Mouse (Mus musculus): ENCODE results near the gene Insl6. TPM values are rescaled to one million over a fixed set of nuclear protein-coding genes. Genes with fewer than 3 reads are reported as not detected.

The Insl6 gene
- total RNA-seq, 2 experiments from 2014 or later, result 0.45 to 1.7 TPM

DNA sequence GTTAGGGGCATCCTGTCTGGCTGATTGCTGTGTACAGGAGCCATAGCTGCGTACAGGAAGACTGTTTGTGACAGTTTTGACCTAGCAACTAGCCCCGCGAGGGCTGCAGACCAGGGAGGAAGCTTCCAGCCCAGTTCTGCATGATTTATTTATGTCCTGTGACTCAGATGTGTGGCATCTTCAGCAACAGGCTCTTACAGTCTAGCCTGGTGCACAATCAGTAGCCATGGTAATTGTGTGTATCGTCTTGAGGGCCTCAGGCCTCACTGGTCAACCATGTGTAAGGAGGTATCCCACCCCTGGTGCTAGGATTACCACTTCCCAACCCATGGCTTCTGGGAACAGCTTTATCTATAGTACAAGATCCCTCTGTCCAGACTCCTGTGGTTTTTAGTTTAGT, 32.6 kb downstream of the Insl6 start:
- DNase-seq (ENCODE audit: low spot score in 2 of 2), result no peak

GRCm38 (mm10) chr19:29291532-29291931, 33.6 kb downstream of the Insl6 start:
- no peak for DNase-seq (ENCODE audit: low spot score in 2 of 2)

DNA sequence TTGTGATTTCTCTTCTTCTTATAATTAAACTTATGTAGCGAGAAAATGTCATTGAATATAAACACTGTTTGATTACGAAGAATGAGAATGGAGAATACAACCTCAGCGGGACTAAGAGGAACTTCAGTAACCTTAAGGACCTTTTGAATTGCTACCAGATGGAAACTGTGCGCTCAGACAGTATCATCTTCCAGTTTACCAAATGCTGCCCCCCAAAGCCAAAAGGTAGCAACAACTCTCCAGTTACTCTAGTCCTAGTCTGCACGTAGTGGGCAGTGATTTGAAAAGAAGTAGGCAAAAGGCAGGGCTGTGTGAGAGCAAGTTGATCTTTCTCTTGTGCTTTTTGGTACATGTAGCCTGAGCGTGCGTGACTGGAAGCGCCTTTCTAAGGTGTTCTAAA, 37.3 kb downstream of the Insl6 start:
- no peak for DNase-seq (ENCODE audit: low spot score in 2 of 2)

- DNase-seq (ENCODE audit: low spot score in 2 of 2), result no peak
Measured at GRCm38 (mm10) chr19:29285451-29285869, 39.7 kb downstream of the Insl6 start.

- DNase-seq (ENCODE audit: low spot score in 2 of 2), result no peak
Measured at GRCm38 (mm10) chr19:29278944-29279587, 46.1 kb downstream of the Insl6 start.

DNA sequence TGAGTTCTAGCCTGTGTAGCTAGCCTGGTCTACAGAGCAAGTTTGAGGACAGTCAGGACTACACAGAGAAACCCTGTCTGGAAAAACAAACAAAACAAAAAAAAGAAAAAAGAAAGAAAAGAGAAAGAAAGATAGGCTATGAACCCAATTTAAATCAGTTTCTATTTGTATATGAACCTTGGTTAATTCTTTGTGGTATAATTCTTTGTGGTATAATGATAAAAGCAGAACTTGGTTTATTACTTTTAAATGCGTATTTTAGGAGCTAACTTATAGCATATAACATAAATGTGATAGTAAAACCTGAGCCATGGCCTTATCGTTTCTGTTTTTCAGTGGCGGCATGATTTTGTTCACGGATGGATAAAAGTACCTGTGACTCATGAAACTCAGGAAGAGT, 48.7 kb downstream of the Insl6 start:
- no peak for DNase-seq (ENCODE audit: low spot score in 2 of 2)

DNA sequence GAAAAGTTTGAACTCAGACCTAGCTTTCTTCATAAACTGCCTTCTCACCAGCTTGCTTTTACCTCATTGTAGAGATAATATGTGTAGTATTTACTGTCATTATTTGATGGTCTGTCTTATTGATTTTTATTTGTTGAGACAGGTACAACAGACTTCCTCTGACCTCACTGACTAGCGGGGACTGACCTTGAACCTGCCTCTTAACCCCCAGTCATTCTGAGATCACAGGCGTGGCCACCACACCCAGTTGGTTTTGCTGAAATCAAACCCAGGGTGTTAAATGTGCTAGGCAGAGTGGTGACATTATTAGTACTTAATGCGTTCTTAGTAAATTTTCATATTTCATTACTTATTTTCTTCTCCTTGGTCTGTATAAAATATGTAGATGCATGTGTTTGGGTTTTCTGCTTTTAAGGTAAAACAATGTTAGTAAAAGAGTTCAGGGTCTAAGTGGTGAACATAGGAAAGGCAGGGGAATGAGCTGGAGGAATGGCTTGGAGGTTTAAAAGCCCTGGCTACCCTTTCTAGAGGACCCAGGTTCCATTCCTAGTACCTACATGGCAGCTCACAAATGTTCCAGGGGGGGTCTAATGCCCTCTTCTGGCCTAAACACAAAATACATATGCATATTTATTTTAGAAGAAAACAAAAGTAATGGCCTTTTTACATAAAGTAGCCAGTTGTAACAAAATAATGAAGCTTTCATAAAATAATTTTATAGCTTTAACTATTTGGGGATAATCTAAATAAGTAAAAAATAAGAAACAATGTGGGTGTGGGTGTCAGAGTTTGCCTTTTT, 52.9 kb downstream of the Insl6 start:
- DNase-seq (ENCODE audit: low spot score in 2 of 2), result no peak

Other genes with a start within 250 kb of the Insl6 start
- 10 to 100 TPM; 26.9 to 30.0 TPM for gene Rcl1, start 224.0 kb downstream of the Insl6 start, total RNA-seq (2021)
- 10 to 100 TPM; 25.6 to 25.9 TPM for gene Jak2, start 73.5 kb downstream of the Insl6 start, total RNA-seq (2021)
- not detected for gene Rln1, start 9.3 kb upstream of the Insl6 start, total RNA-seq (2021)
- 10 to 100 TPM; 73.2 to 74.8 TPM for gene Plgrkt, start 42.0 kb upstream of the Insl6 start, total RNA-seq (2021)
- gene Cd274, start 42.1 kb upstream of the Insl6 start, total RNA-seq (2021), result 1 to 10 TPM; 1.4 to 1.9 TPM
- gene Pdcd1lg2, start 85.6 kb upstream of the Insl6 start, total RNA-seq (2021), result not detected
- 10 to 100 TPM; 37.6 to 41.6 TPM for gene Ric1, start 196.9 kb upstream of the Insl6 start, total RNA-seq (2021)

All from adrenal gland, postnatal 4 days (tissue).